In genomic region chr2:29691068-29691467, GRCm38 (mm10) we compare ENCODE assay signal across 23 mouse cellular contexts.
A peak's percentile ranks its signal among the peaks of the same experiment; 100 is the strongest.
DNase-seq lines count a peak whose midpoint lies in the region; ATAC-seq and TF ChIP-seq lines count a peak whose summit lies in the region.
"Had no signal": no experiment of that assay in that cellular context is flagged by ENCODE, and none has a peak within 500 bp of the region (broad histone marks: within the 10 kb centered on the region; RNA-seq: fewer than 3 reads in every experiment).

No protein-coding gene starts in this region.

- DNase-seq in gastrocnemius, adult 2 months: no peak
- no peak for DNase-seq in gastrocnemius, adult 8-10 months (ENCODE audit: low spot score in 2 of 2)
- DNase-seq in midbrain, embryonic 11.5 days (ENCODE audit: low spot score, missing footprints): peak; percentile 21
- DNase-seq in natural killer cell, adult 2 months (ENCODE audit: low spot score in 2 of 2): peak; percentile 48 to 64
- no peak for DNase-seq in stomach, postnatal 0 days (ENCODE audit: low spot score)
- DNase-seq in urinary bladder, postnatal 10 days (ENCODE audit: low spot score): no peak
- DNase-seq: adrenal gland, postnatal 25 days; cerebellum, adult 11-12 months; cerebellum, adult 9-11 months; kidney, adult 2 months; liver; lung, postnatal 10 days had no signal

- H3K4me2 ChIP-seq in midbrain, embryonic 11.5 days: no peak overlapping the region
- H3K4me2 ChIP-seq in midbrain, embryonic 15.5 days: no peak overlapping the region
- no peak overlapping the region for H3K4me2 ChIP-seq in stomach, postnatal 0 days (replicated peaks; ENCODE audit: low read depth)
- H3K4me2 ChIP-seq: forebrain, embryonic 13.5 days; hindbrain, embryonic 14.5 days; intestine, embryonic 15.5 days; neural tube, embryonic 13.5 days had no signal

- H3K27me3 ChIP-seq in midbrain, embryonic 11.5 days (ENCODE audit: control insufficient read depth, insufficient read depth, low read length): no peaks in the 10 kb centered on the region
- H3K27me3 ChIP-seq in midbrain, embryonic 15.5 days (replicated peaks): no peaks in the 10 kb centered on the region
- H3K27me3 ChIP-seq in stomach, postnatal 0 days (ENCODE audit: control insufficient read depth, insufficient read depth, low read length): no peaks in the 10 kb centered on the region
- H3K27me3 ChIP-seq: forebrain, embryonic 13.5 days; intestine, embryonic 15.5 days; neural tube, embryonic 13.5 days; Patski had no signal

- H3K36me3 ChIP-seq in midbrain, embryonic 11.5 days (ENCODE audit: control insufficient read depth, insufficient read depth, low read length): peaks cover 8% of the 10 kb centered on the region
- peaks cover 5% of the 10 kb centered on the region; the same call in 1 of the 2 replicates for H3K36me3 ChIP-seq in midbrain, embryonic 15.5 days (replicated peaks)
- H3K36me3 ChIP-seq in stomach, postnatal 0 days (ENCODE audit: control insufficient read depth, insufficient read depth, low read length): peaks cover 11% of the 10 kb centered on the region; the same call in 1 of the 2 replicates

- H3K27ac ChIP-seq in gastrocnemius, adult 2 months: peak overlapping the region; percentile 48
- no peak overlapping the region for H3K27ac ChIP-seq in midbrain, embryonic 11.5 days (ENCODE audit: low read depth, low read length)
- H3K27ac ChIP-seq in midbrain, embryonic 15.5 days: no peak overlapping the region
- H3K27ac ChIP-seq in stomach, postnatal 0 days (replicated peaks): no peak overlapping the region
- H3K27ac ChIP-seq: forebrain, embryonic 13.5 days; hindbrain, embryonic 14.5 days; intestine, embryonic 15.5 days; kidney, postnatal 0 days; liver, embryonic 14.5 days; macrophage; neural tube, embryonic 13.5 days had no signal

- 89% methylated on average over 5 of the region's 5 CpGs for WGBS in midbrain, embryonic 11.5 days
- WGBS in midbrain, embryonic 15.5 days: 91% methylated on average over 5 of the region's 5 CpGs
- 79% methylated on average over 5 of the region's 5 CpGs for WGBS in stomach, postnatal 0 days

- no peaks in the 10 kb centered on the region for H3K4me1 ChIP-seq in midbrain, embryonic 11.5 days (ENCODE audit: control insufficient read depth, insufficient read depth, low read length)
- H3K4me1 ChIP-seq in midbrain, embryonic 15.5 days: no peaks in the 10 kb centered on the region
- H3K4me1 ChIP-seq in stomach, postnatal 0 days (replicated peaks; ENCODE audit: control insufficient read depth, insufficient read depth): no peaks in the 10 kb centered on the region
- H3K4me1 ChIP-seq: forebrain, embryonic 13.5 days; intestine, embryonic 15.5 days; neural tube, embryonic 13.5 days had no signal

- intact Hi-C loops in gastrocnemius, adult 2 months (cut with DNase I): no loop called here

- no peak overlapping the region for H3K4me3 ChIP-seq in gastrocnemius, adult 2 months
- no peak overlapping the region for H3K4me3 ChIP-seq in midbrain, embryonic 11.5 days (ENCODE audit: low read depth, low read length)
- no peak overlapping the region for H3K4me3 ChIP-seq in midbrain, embryonic 15.5 days
- no peak overlapping the region for H3K4me3 ChIP-seq in stomach, postnatal 0 days (ENCODE audit: low read depth, low read length)
- H3K4me3 ChIP-seq: forebrain, embryonic 13.5 days; intestine, embryonic 15.5 days; neural tube, embryonic 13.5 days had no signal

- H3K9me3 ChIP-seq in midbrain, embryonic 11.5 days (ENCODE audit: control insufficient read depth, low read length): no peaks in the 10 kb centered on the region
- no peaks in the 10 kb centered on the region for H3K9me3 ChIP-seq in midbrain, embryonic 15.5 days
- H3K9me3 ChIP-seq in stomach, postnatal 0 days (ENCODE audit: control insufficient read depth, low read length): no peaks in the 10 kb centered on the region
- H3K9me3 ChIP-seq: forebrain, embryonic 13.5 days; intestine, embryonic 15.5 days; neural tube, embryonic 13.5 days had no signal

- H3K9ac ChIP-seq in midbrain, embryonic 11.5 days (ENCODE audit: low read length): no peak overlapping the region
- H3K9ac ChIP-seq in midbrain, embryonic 15.5 days: no peak overlapping the region
- H3K9ac ChIP-seq in stomach, postnatal 0 days (ENCODE audit: low read length): no peak overlapping the region
- H3K9ac ChIP-seq: forebrain, embryonic 13.5 days; hindbrain, embryonic 14.5 days; intestine, embryonic 15.5 days; liver, embryonic 14.5 days; neural tube, embryonic 13.5 days had no signal

- no peak for ATAC-seq in midbrain, embryonic 11.5 days (ENCODE audit: low FRiP score)
- ATAC-seq in midbrain, embryonic 15.5 days (replicated peaks): no peak
- peak; percentile 45 for ATAC-seq in activated CD4-positive, CD25-positive, alpha-beta regulatory T cell, adult 4 months
- ATAC-seq in stomach, postnatal 0 days (ENCODE audit: low FRiP score, low TSS enrichment): no peak
- ATAC-seq: forebrain, embryonic 13.5 days; intestine, embryonic 15.5 days; midbrain, embryonic 16.5 days had no signal

- no peak for TF ChIP-seq CTCF in gastrocnemius, adult 2 months (IDR thresholded peaks at IDR 0.05)
- no peak for TF ChIP-seq CTCF in stomach, postnatal 0 days (IDR thresholded peaks at IDR 0.05; ENCODE audit: low read depth)

- no peak for TF ChIP-seq EP300 in stomach, postnatal 0 days (optimal IDR thresholded peaks at IDR 0.05)

Comparison
In these comparisons a context has a peak if more than half of its experiments do, and no peak if none do; other contexts are left out.
1. DNase-seq: peak in midbrain, embryonic 11.5 days (single experiment) and natural killer cell, adult 2 months (2 of 2); none in gastrocnemius, adult 2 months (single experiment), gastrocnemius, adult 8-10 months (0 of 2), stomach, postnatal 0 days (single experiment) and urinary bladder, postnatal 10 days (single experiment).